Mouse (Mus musculus) stomach, embryonic 16.5 days (tissue): ENCODE measurements around the gene Dnmt1. TPM values are rescaled to one million over a fixed set of nuclear protein-coding genes. Genes with fewer than 3 reads are reported as not detected.
A peak's percentile ranks its signal among the peaks of the same experiment; 100 is the strongest.

Source experiments
- ATAC-seq: fragments of 200-750 bp; cut with Nextera tagmentation; 2 replicates; pipeline ENCODE4 v1.8.0; 2017; ENCODE audit warnings: moderate number of reproducible peaks, moderate TSS enrichment; ENCODE audit not compliant: insufficient read depth, low FRiP score
- H3K27ac ChIP-seq: fragments of 300-500 bp; sonication (generic); 2 replicates; pipeline ENCODE4 v1.5.1; 2014; ENCODE audit warnings: low read length
- H3K27me3 ChIP-seq: fragments of 300-500 bp; sonication (generic); 2 replicates; pipeline ENCODE4 v1.6.1; 2014; ENCODE audit warnings: low read length, control low read depth, mixed read lengths; ENCODE audit not compliant: control insufficient read depth, insufficient read depth
- H3K36me3 ChIP-seq: fragments of 300-500 bp; sonication (generic); 2 replicates; pipeline ENCODE4 v1.6.1; 2014; ENCODE audit warnings: low read length; ENCODE audit not compliant: control insufficient read depth, insufficient read depth
- H3K4me1 ChIP-seq: fragments of 300-500 bp; sonication (generic); 2 replicates; pipeline ENCODE4 v1.6.1; 2014; ENCODE audit warnings: low read length, control low read depth, mixed read lengths; ENCODE audit not compliant: control insufficient read depth, insufficient read depth
- H3K4me2 ChIP-seq: fragments of 300-500 bp; sonication (generic); 2 replicates; pipeline ENCODE4 v1.6.1; 2014; ENCODE audit warnings: low read depth, low read length, mixed read lengths
- H3K4me3 ChIP-seq: fragments of 300-500 bp; sonication (generic); replicated peaks from 2 replicates; pipeline ENCODE4 v1.5.1; 2014; ENCODE audit warnings: mild to moderate bottlenecking, low read length
- H3K9ac ChIP-seq: fragments of 300-500 bp; sonication (generic); 2 replicates; pipeline ENCODE4 v1.6.1; 2014; ENCODE audit warnings: low read length
- H3K9me3 ChIP-seq: fragments of 300-500 bp; sonication (generic); replicated peaks from 2 replicates; pipeline ENCODE4 v1.6.1; 2016; ENCODE audit warnings: low read length, control low read depth; ENCODE audit not compliant: control insufficient read depth
- WGBS: fragments of 180-500 bp; shearing (Covaris S2); extraction: QIAGEN DNeasy Blood & Tissue Kit; methylation state at CpG from one replicate; pipeline ENCODE4 v1.1.7; 2014; 5-methylcytosine and 5-hydroxymethylcytosine counted together
- polyA plus RNA-seq: library from polyadenylated mRNA; unstranded; fragments of >200 nt; fragmentation: Nextera tagmentation; extraction: Ambion mirVana; gene quantifications from 2 replicates; pipeline ENCODE4 v1.2.1, GENCODE M21; 2015

Gene Dnmt1
- polyA plus RNA-seq, 1 experiment from 2014 or later: 75.7 TPM

GRCm38 (mm10) chr9:20979181-20979580 lies 19.5 kb upstream of the Dnmt1 start:
- Histone ChIP-seq H3K9me3 (no peaks in the 10 kb centered on the region), H3K27me3 (no peaks in the 10 kb centered on the region), H3K36me3 (no peaks in the 10 kb centered on the region), H3K27ac (peak overlapping the region; percentile 86), H3K4me1 (peaks cover 27% of the 10 kb centered on the region), H3K9ac (no peak overlapping the region), H3K4me2 (no peak overlapping the region), H3K4me3 (no peak overlapping the region)
- 43% methylated on average over 5 of the region's 5 CpGs for WGBS
- ATAC-seq: no peak

- WGBS: 43% methylated on average over 10 of the region's 10 CpGs
- Histone ChIP-seq H3K36me3 (no peaks in the 10 kb centered on the region), H3K4me3 (no peak overlapping the region), H3K4me1 (peaks cover 27% of the 10 kb centered on the region), H3K27ac (peak overlapping the region; percentile 86), H3K9ac (no peak overlapping the region), H3K9me3 (no peaks in the 10 kb centered on the region), H3K4me2 (no peak overlapping the region), H3K27me3 (no peaks in the 10 kb centered on the region)
- ATAC-seq: no peak
These were observed 18.9 kb upstream of the Dnmt1 start for GRCm38 (mm10) chr9:20978409-20979095.

- Histone ChIP-seq H3K27ac (peak overlapping the region; percentile 96), H3K4me1 (peaks cover 40% of the 10 kb centered on the region), H3K4me2 (peak overlapping the region; percentile 86), H3K4me3 (peak overlapping the region; percentile 95), H3K9me3 (no peaks in the 10 kb centered on the region), H3K27me3 (no peaks in the 10 kb centered on the region), H3K9ac (peak overlapping the region; percentile 94), H3K36me3 (no peaks in the 10 kb centered on the region)
- no peak for ATAC-seq
- 2% methylated on average over 4 of the region's 4 CpGs for WGBS
These were observed 17.4 kb upstream of the Dnmt1 start for GRCm38 (mm10) chr9:20976961-20977689.

GRCm38 (mm10) chr9:20976216-20976960 lies 16.7 kb upstream of the Dnmt1 start, which contains the start of gene S1pr2:
Gene S1pr2 (minus strand): TSS chr9:20976781.
- Histone ChIP-seq H3K4me2 (peak within 1 kb of the TSS; percentile 86), H3K9me3 (no peaks in the 10 kb centered on the region), H3K4me3 (peak within 1 kb of the TSS; percentile 95), H3K36me3 (no peaks in the 10 kb centered on the region), H3K9ac (peak within 1 kb of the TSS; percentile 94), H3K4me1 (peaks cover 47% of the 10 kb centered on the region), H3K27ac (peak within 1 kb of the TSS; percentile 96), H3K27me3 (no peaks in the 10 kb centered on the region)
- WGBS: under 1% methylated on average over 47 of the region's 47 CpGs
- ATAC-seq: peak; percentile 65

GRCm38 (mm10) chr9:20975431-20976215 lies 15.9 kb upstream of the Dnmt1 start:
- Histone ChIP-seq H3K27me3 (no peaks in the 10 kb centered on the region), H3K36me3 (no peaks in the 10 kb centered on the region), H3K27ac (peak overlapping the region; percentile 96), H3K9me3 (no peaks in the 10 kb centered on the region), H3K4me2 (peak overlapping the region; percentile 86), H3K4me1 (peaks cover 54% of the 10 kb centered on the region), H3K9ac (peak overlapping the region; percentile 94), H3K4me3 (peak overlapping the region; percentile 95)
- ATAC-seq: peak; percentile 32; the same call in 1 of the 2 replicates
- under 1% methylated on average over 45 of the region's 45 CpGs for WGBS

- H3K36me3 ChIP-seq: no peaks in the 10 kb centered on the region
- WGBS: 37% methylated on average over 6 of the region's 6 CpGs
- no peaks in the 10 kb centered on the region for H3K9me3 ChIP-seq
- peak overlapping the region; percentile 96 for H3K27ac ChIP-seq
- no peaks in the 10 kb centered on the region for H3K27me3 ChIP-seq
- peak overlapping the region; percentile 72; the same call in 1 of the 2 replicates for H3K9ac ChIP-seq
- no peak for ATAC-seq
- peak overlapping the region; percentile 95 for H3K4me3 ChIP-seq
- H3K4me2 ChIP-seq: peak overlapping the region; percentile 86
- H3K4me1 ChIP-seq: peaks cover 48% of the 10 kb centered on the region
These were observed 14.0 kb upstream of the Dnmt1 start for GRCm38 (mm10) chr9:20973682-20974075.

- no peak for ATAC-seq
- Histone ChIP-seq H3K9ac (peak overlapping the region; percentile 72), H3K36me3 (peaks cover 1% of the 10 kb centered on the region; the same call in 1 of the 2 replicates), H3K27ac (peak overlapping the region; percentile 96), H3K27me3 (no peaks in the 10 kb centered on the region), H3K4me2 (peak overlapping the region; percentile 86), H3K4me1 (peaks cover 43% of the 10 kb centered on the region), H3K9me3 (no peaks in the 10 kb centered on the region), H3K4me3 (peak overlapping the region; percentile 95)
- 72% methylated on average over 4 of the region's 4 CpGs for whole genome bisulfite sequencing
These were observed 13.5 kb upstream of the Dnmt1 start for GRCm38 (mm10) chr9:20973001-20973681.
